Mouse (Mus musculus) thymus, adult 2 months (tissue): Measurements from ENCODE around the gene Pmpca. TPM values are rescaled to one million over a fixed set of nuclear protein-coding genes. Genes with fewer than 3 reads are reported as not detected.

ENCODE experiments used
- DNase-seq: peaks from one replicate; pipeline ENCODE4 v3.0.0; 2021
- H3K27ac ChIP-seq: fragments of 200-500 bp; 2 replicates; pipeline ENCODE4 v1.5.1; 2012; ENCODE audit warnings: low read length, control low read depth; ENCODE audit not compliant: control insufficient read depth, insufficient read depth
- H3K27me3 ChIP-seq: fragments of 200-500 bp; 2 replicates; pipeline ENCODE4 v1.6.1; 2012; ENCODE audit warnings: mild to moderate bottlenecking, low read length, moderate library complexity, mixed read lengths; ENCODE audit not compliant: control insufficient read depth, insufficient read depth
- H3K36me3 ChIP-seq: fragments of 200-500 bp; 2 replicates; pipeline ENCODE4 v1.6.1; 2012; ENCODE audit warnings: mild to moderate bottlenecking, low read length, moderate library complexity; ENCODE audit not compliant: control insufficient read depth, insufficient read depth
- H3K4me1 ChIP-seq: fragments of 200-500 bp; replicated peaks from 2 replicates; pipeline ENCODE4 v1.6.1; 2012; ENCODE audit warnings: low read length; ENCODE audit not compliant: control insufficient read depth, insufficient read depth
- H3K4me3 ChIP-seq: fragments of 200-500 bp; 2 replicates; pipeline ENCODE4 v1.5.1; 2012; ENCODE audit warnings: mild to moderate bottlenecking, low read length, control low read depth, moderate library complexity; ENCODE audit not compliant: control insufficient read depth, insufficient read depth
- CTCF ChIP-seq: fragments of 200-500 bp; IDR thresholded peaks from 2 replicates; pipeline ENCODE4 v1.5.1; 2012; ENCODE audit warnings: mild to moderate bottlenecking, control low read depth, low read length, moderate library complexity, borderline replicate concordance; ENCODE audit not compliant: control insufficient read depth, poor library complexity, insufficient read depth; ENCODE audit errors: extremely low read depth
- POLR2A ChIP-seq: fragments of 200-500 bp; IDR thresholded peaks from 2 replicates; pipeline ENCODE4 v1.6.1; 2012; ENCODE audit warnings: mild to moderate bottlenecking, low read length, control low read depth, moderate library complexity; ENCODE audit not compliant: control insufficient read depth, poor library complexity, insufficient read depth; ENCODE audit errors: extremely low read depth
- WGBS: fragments of 180-500 bp; shearing (Covaris S2); methylation state at CpG from one replicate; pipeline ENCODE4 v1.1.7; 2018; 5-methylcytosine and 5-hydroxymethylcytosine counted together
- polyA plus RNA-seq: library from polyadenylated mRNA; depleted of rRNA; stranded (reverse); fragments of >200 nt; gene quantifications from 2 replicates; pipeline ENCODE4 v1.2.3, GENCODE M21; 2012; rRNA removed

The Pmpca gene
- polyA plus RNA-seq = 50.5 and 55.2 TPM in 2 replicates

DNA sequence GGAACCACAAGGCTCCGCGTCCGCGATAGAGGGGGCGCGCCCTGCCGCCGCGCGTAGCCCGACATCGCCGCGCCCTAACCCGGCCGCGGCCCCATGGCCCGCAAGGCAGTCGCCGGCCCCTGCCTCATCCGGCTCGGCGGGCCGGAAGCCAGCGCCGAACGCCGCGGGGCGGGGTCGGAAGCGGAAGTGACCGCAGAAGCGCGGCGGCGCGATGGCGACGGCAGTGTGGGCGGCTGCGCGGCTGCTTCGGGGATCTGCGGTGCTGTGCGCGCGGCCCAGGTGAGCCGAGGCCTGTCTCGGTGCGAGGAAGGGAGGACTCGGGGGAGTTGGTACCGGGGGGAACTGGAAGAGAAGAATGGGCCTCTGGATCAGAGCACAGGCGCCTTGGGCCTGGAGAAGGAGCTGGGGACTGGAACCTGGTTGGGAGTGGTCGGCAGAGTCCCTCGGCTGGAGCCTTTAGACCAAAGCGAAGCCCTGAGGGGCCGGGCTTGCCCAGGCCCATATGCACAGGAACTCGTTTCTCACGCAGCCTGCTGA is at the start of gene Pmpca, which contains the start of gene Entr1:
Gene Pmpca, plus strand, starts transcription at position 186 of the 537 bp plus-strand sequence.
Gene Entr1, minus strand, starts transcription at position 163 of the 537 bp plus-strand sequence.
- DNase-seq = peak; percentile 85
- H3K4me1 ChIP-seq = peaks cover 16% of the 10 kb centered on the region
- no peaks in the 10 kb centered on the region for H3K27me3 ChIP-seq
- TF ChIP-seq POLR2A (peak; percentile 96), CTCF (no peak)
- WGBS = under 1% methylated on average over 60 of the region's 60 CpGs
- H3K36me3 ChIP-seq = peaks cover 56% of the 10 kb centered on the region
- peak within 1 kb of the TSS; percentile 86 for H3K4me3 ChIP-seq
- H3K27ac ChIP-seq = no peak within 1 kb of the TSS

DNA sequence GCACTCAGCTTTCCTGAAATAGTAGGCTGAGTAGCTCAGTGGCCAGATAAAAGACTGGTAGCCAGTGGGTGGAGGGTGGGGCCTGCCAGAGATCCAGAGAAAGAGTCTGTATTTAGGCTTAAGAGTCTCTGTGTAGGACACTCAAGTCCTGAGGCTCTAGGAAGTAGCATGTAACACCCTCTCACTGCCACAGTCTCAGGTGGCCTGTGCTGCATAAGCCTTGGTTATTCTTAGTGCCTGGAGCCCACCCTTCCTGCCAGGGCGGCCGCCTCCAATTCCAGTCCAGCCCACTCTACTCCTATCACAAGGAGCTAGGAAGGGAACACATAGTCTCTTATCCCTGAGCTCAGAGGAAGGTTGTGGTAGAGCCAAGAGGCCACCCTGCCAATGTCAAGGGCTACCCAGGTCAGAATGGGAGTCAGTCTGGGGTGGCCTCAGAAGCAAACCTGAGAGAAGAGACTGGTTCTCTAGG is 47.6 kb upstream of the Pmpca start:
- Histone ChIP-seq H3K36me3 (no peaks in the 10 kb centered on the region), H3K27me3 (no peaks in the 10 kb centered on the region), H3K4me1 (peaks cover 15% of the 10 kb centered on the region), H3K4me3 (no peak overlapping the region), H3K27ac (no peak overlapping the region)
- TF ChIP-seq POLR2A = no peak
- TF ChIP-seq CTCF = no peak
- DNase-seq = no peak
- 100% methylated on average over 2 of the region's 2 CpGs for WGBS

DNA sequence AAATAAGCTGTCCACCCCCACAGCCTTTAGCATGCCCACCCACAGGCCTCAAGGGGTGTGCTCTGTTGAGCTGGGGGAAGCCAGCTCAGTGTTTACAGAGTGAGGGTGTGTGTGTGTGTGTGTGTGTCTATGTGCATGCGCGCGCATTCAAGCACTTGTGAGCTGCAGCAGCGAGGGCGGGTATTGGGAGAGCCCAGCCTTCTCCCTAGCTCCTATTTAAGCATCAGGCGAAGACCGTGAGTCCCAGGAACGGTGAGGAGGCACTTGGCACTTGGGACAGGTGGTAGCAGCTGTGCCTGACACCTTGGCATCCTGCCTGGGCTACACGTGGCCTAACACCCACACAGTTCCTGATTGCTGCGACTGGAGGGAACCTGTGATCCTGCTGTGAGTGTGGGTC is 47.1 kb upstream of the Pmpca start:
- TF ChIP-seq POLR2A (no peak), CTCF (no peak)
- no peaks in the 10 kb centered on the region for H3K36me3 ChIP-seq
- H3K4me3 ChIP-seq = no peak overlapping the region
- H3K4me1 ChIP-seq = peaks cover 15% of the 10 kb centered on the region
- 69% methylated on average over 10 of the region's 10 CpGs for WGBS
- H3K27me3 ChIP-seq = no peaks in the 10 kb centered on the region
- DNase-seq = no peak
- H3K27ac ChIP-seq = no peak overlapping the region

DNA sequence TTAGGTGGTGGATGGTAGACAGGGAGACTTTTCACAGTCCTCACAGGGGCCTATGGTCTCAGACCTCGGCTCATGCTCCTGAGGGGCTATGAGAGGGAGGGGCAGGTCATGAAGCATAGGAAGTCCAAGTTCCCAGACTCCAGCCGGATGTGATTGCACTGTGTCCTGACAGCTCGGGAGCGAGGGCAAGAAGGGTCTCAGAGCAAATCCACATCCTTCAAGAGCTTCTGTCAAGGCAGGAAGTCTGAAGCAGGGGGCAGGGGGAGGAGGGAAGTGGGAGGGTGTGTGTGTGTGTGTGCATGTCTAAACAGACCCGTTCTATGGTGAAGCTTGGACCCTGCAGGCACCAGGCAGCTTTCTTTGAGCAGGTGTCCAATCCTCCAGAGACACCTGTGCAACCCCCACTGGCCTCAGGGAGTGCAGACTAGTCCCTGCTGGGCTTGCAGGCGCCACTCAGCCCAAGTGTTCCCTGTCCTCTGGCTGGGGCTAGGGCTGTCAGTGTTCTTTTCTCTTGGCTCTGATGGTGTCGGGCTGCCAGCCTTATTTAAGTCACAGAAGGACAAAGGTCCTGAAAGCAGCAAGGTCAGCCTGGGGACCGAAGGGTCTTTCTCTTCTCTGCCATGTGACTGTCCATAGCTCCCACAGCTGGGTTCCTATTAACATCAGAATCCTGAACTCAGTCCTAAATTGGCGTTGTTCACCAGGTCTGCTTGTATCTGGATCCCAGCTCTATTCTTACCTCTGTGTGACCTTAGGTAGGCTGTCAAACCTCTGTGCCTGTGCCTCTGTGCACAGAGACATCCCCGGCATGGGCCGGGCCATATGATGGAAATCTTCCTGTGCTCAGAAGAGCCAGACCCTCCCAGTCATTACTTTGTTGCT is 46.3 kb upstream of the Pmpca start:
- Histone ChIP-seq H3K36me3 (no peaks in the 10 kb centered on the region), H3K4me3 (no peak overlapping the region), H3K4me1 (peaks cover 15% of the 10 kb centered on the region), H3K27ac (0 out of 2 replicates have a peak overlapping the region, but pooled peaks have one; percentile 6), H3K27me3 (no peaks in the 10 kb centered on the region)
- TF ChIP-seq POLR2A (no peak), CTCF (no peak)
- WGBS = 69% methylated on average over 11 of the region's 11 CpGs
- no peak for DNase-seq

DNA sequence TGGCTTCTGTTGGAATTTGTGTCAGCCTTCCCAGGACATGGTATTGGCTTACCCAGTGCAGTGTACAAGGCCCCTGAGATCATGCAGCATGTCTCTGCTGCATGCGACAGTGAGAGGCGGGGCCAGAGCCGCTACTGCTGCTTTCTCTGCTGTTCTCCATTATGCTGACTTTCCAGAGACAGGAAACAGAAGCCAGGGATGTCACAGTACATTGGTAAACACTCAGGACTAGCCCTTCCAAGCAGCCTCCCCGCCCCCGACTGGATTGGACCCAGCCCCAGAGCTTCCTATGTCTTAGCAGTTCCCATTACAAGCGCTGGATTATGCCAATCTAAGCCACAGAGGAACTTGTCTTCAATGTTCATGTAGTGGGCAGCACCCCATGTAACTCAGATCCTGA is 40.9 kb upstream of the Pmpca start:
- no peak for DNase-seq
- 93% methylated on average over 6 of the region's 6 CpGs for WGBS
- H3K27ac ChIP-seq = no peak overlapping the region
- H3K27me3 ChIP-seq = no peaks in the 10 kb centered on the region
- no peak overlapping the region for H3K4me3 ChIP-seq
- TF ChIP-seq POLR2A (no peak), CTCF (no peak)
- H3K4me1 ChIP-seq = peaks cover 19% of the 10 kb centered on the region
- no peaks in the 10 kb centered on the region for H3K36me3 ChIP-seq
